Mouse (Mus musculus): ENCODE measurements around the gene Ptprt.

Gene Ptprt

GRCm38 (mm10) chr2:162577819-162578218 is 83.1 kb downstream of the Ptprt start:
- DNase-seq = no peak

- DNase-seq = no peak
Observed at GRCm38 (mm10) chr2:162572851-162573250, 88.1 kb downstream of the Ptprt start.

- no peak for DNase-seq
Observed at GRCm38 (mm10) chr2:162571037-162571436, 89.9 kb downstream of the Ptprt start.

GRCm38 (mm10) chr2:162568308-162569100 is 92.4 kb downstream of the Ptprt start:
- peak; percentile 19 to 45 for DNase-seq

- peak; percentile 32 to 56 for DNase-seq
Observed at GRCm38 (mm10) chr2:162548312-162548711, 112.6 kb downstream of the Ptprt start.

- DNase-seq = no peak
Observed at GRCm38 (mm10) chr2:162531638-162532037, 129.3 kb downstream of the Ptprt start.

- DNase-seq = peak; percentile 43 to 44
Observed at GRCm38 (mm10) chr2:162528911-162529310, 132.0 kb downstream of the Ptprt start.

- DNase-seq = no peak
Observed at GRCm38 (mm10) chr2:162515993-162516392, 145.0 kb downstream of the Ptprt start.

GRCm38 (mm10) chr2:162513072-162513471 is 147.9 kb downstream of the Ptprt start:
- DNase-seq = no peak

GRCm38 (mm10) chr2:162512094-162512493 is 148.9 kb downstream of the Ptprt start:
- peak in 1 of 2 experiments; percentile 24 for DNase-seq

GRCm38 (mm10) chr2:162509016-162509415 is 151.9 kb downstream of the Ptprt start:
- no peak for DNase-seq

- no peak for DNase-seq
Observed at GRCm38 (mm10) chr2:162507664-162508063, 153.3 kb downstream of the Ptprt start.

GRCm38 (mm10) chr2:162504850-162505249 is 156.1 kb downstream of the Ptprt start:
- no peak for DNase-seq

- DNase-seq = peak; percentile 53 to 76
Observed at GRCm38 (mm10) chr2:162499501-162499915, 161.4 kb downstream of the Ptprt start.

- no peak for DNase-seq
Observed at GRCm38 (mm10) chr2:162498191-162498590, 162.8 kb downstream of the Ptprt start.

GRCm38 (mm10) chr2:162484036-162484435 is 176.9 kb downstream of the Ptprt start:
- peak in 1 of 2 experiments; percentile 17 for DNase-seq

GRCm38 (mm10) chr2:162443106-162443505 is 217.8 kb downstream of the Ptprt start:
- no peak for DNase-seq

- peak in 1 of 2 experiments; percentile 24 for DNase-seq
Observed at GRCm38 (mm10) chr2:162436646-162437045, 224.3 kb downstream of the Ptprt start.

GRCm38 (mm10) chr2:162430171-162430570 is 230.8 kb downstream of the Ptprt start:
- no peak for DNase-seq

- DNase-seq = peak; percentile 14 to 30
Observed at GRCm38 (mm10) chr2:162426114-162426513, 234.8 kb downstream of the Ptprt start.

GRCm38 (mm10) chr2:162418181-162418580 is 242.8 kb downstream of the Ptprt start:
- DNase-seq = no peak

GRCm38 (mm10) chr2:162413073-162413812 is 247.7 kb downstream of the Ptprt start:
- no peak for DNase-seq

- peak; percentile 77 to 85 for DNase-seq
Observed at GRCm38 (mm10) chr2:162411014-162411413, 249.9 kb downstream of the Ptprt start.

GRCm38 (mm10) chr2:162409245-162409644 is 251.7 kb downstream of the Ptprt start:
- DNase-seq = peak; percentile 17 to 20
